Mouse (Mus musculus) limb, embryonic 13.5 days (tissue): ENCODE measurements at regions not wholly inside any gene's neighbourhood (a gene's known extent, or its start where the extent isn't known, plus 50 kb on each side); places are given as distances from the start of the nearest gene placed in this dataset.

Experiments used
- ATAC-seq: fragments of 200-750 bp; cut with Nextera tagmentation; 2 replicates; pipeline ENCODE4 v1.8.0; 2017; ENCODE audit warnings: low read depth, moderate number of reproducible peaks, moderate TSS enrichment; ENCODE audit not compliant: low FRiP score
- H3K27ac ChIP-seq: fragments of 300-500 bp; sonication (generic); 2 replicates; pipeline ENCODE4 v1.5.1; 2015; ENCODE audit warnings: inconsistent platforms, mild to moderate bottlenecking, moderate library complexity
- H3K27me3 ChIP-seq: fragments of 300-500 bp; sonication (generic); 2 replicates; pipeline ENCODE4 v1.6.1; 2015; ENCODE audit warnings: mild to moderate bottlenecking, inconsistent platforms
- H3K36me3 ChIP-seq: fragments of 300-500 bp; sonication (generic); 2 replicates; pipeline ENCODE4 v1.6.1; 2015; ENCODE audit warnings: inconsistent platforms, mild to moderate bottlenecking, moderate library complexity
- H3K4me1 ChIP-seq: fragments of 300-500 bp; sonication (generic); 2 replicates; pipeline ENCODE4 v1.6.1; 2015; ENCODE audit warnings: inconsistent platforms
- H3K4me2 ChIP-seq: fragments of 300-500 bp; sonication (generic); replicated peaks from 2 replicates; pipeline ENCODE4 v1.6.1; 2015; ENCODE audit warnings: inconsistent platforms, mild to moderate bottlenecking, moderate library complexity
- H3K4me3 ChIP-seq: fragments of 300-500 bp; sonication (generic); 2 replicates; pipeline ENCODE4 v1.5.1; 2015; ENCODE audit warnings: moderate library complexity, mild to moderate bottlenecking, inconsistent platforms
- H3K9ac ChIP-seq: fragments of 300-500 bp; sonication (generic); 2 replicates; pipeline ENCODE4 v1.6.1; 2015; ENCODE audit warnings: mild to moderate bottlenecking, inconsistent platforms
- H3K9me3 ChIP-seq: fragments of 300-500 bp; sonication (generic); 2 replicates; pipeline ENCODE4 v1.6.1; 2016; ENCODE audit warnings: inconsistent platforms
- WGBS: fragments of 180-500 bp; shearing (Covaris S2); methylation state at CpG from one replicate; pipeline ENCODE4 v1.1.7; 2015; 5-methylcytosine and 5-hydroxymethylcytosine counted together

DNA sequence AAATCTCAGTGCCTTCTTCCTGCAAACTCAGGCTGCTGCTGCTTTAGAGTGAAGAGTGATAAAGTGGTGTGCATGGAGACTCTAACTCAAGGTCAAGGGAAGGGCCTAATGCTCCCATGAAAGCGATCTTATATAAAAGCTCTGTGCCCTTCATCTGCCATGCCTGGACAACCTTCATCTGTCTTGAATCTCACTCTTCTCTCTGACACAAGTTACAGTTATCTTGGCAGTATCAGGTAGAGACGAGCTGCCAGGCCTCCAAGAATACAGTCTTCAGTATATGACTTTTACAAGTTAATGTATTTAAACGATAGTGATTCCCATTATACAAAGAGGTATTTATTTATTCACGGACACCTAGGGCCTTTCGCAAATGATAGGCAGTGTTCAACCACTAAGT, 146.7 kb upstream of the Cypt12 start:
- Histone ChIP-seq H3K27ac (no peak overlapping the region), H3K9me3 (no peaks in the 10 kb centered on the region), H3K4me3 (no peak overlapping the region), H3K4me2 (no peak overlapping the region), H3K27me3 (peaks cover 17% of the 10 kb centered on the region), H3K36me3 (no peaks in the 10 kb centered on the region), H3K4me1 (no peaks in the 10 kb centered on the region), H3K9ac (no peak overlapping the region)
- 79% methylated on average over 5 of the region's 5 CpGs for WGBS
- ATAC-seq = no peak

DNA sequence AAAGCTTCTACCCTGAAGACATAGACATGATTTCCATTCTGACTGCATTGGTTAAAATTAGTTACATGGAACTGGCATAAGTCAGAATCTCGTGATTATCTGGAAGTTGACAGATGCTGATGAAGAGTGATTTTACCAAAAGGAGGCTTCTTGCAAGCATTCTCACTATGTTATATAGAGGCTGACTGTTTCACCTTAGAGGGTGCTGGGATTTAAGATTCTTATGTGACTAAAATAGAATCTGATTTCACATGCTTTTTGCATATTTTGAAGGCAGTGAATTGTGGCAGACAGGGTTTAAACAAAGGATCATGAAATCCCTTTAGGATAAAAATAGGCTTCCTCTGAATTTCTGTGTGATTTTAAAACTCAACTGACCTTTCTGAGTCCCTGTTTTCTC, 143.0 kb upstream of the Cypt12 start:
- H3K27ac ChIP-seq = no peak overlapping the region
- H3K4me2 ChIP-seq = no peak overlapping the region
- H3K4me1 ChIP-seq = no peaks in the 10 kb centered on the region
- H3K27me3 ChIP-seq = no peaks in the 10 kb centered on the region; the same call in 1 of the 2 replicates
- no peak for ATAC-seq
- H3K4me3 ChIP-seq = no peak overlapping the region
- H3K36me3 ChIP-seq = no peaks in the 10 kb centered on the region
- no peak overlapping the region for H3K9ac ChIP-seq
- H3K9me3 ChIP-seq = no peaks in the 10 kb centered on the region
- WGBS = 54% methylated on average over 1 of the region's 1 CpGs

DNA sequence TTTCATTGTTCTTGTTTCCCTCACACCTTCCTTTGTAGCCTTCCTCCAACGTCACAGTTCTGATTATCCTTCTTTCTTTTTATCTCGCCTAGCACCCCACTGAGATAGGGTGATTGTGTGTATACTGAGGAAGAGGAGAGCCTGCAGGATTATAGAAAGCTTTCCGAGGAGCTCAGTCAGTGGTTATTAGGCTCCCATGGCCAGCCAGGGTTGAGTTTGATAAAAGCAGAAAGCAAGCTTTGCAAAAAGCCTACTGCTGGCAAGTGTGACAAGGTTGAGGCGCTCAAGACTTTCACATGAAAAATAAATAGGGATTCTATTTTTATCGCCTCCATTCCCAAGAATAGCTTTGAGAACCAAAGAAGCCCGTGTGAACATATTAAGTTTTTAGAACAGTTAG, 136.9 kb upstream of the Cypt12 start:
- no peak overlapping the region for H3K9ac ChIP-seq
- H3K4me2 ChIP-seq = no peak overlapping the region
- no peak overlapping the region for H3K27ac ChIP-seq
- no peak overlapping the region for H3K4me3 ChIP-seq
- WGBS = 63% methylated on average over 6 of the region's 6 CpGs
- H3K9me3 ChIP-seq = no peaks in the 10 kb centered on the region
- ATAC-seq = no peak
- no peaks in the 10 kb centered on the region for H3K4me1 ChIP-seq
- H3K36me3 ChIP-seq = no peaks in the 10 kb centered on the region
- no peaks in the 10 kb centered on the region for H3K27me3 ChIP-seq

- Histone ChIP-seq H3K36me3 (no peaks in the 10 kb centered on the region), H3K9me3 (no peaks in the 10 kb centered on the region), H3K27ac (no peak overlapping the region), H3K4me3 (no peak overlapping the region), H3K4me2 (no peak overlapping the region), H3K27me3 (no peaks in the 10 kb centered on the region), H3K4me1 (no peaks in the 10 kb centered on the region), H3K9ac (no peak overlapping the region)
- ATAC-seq = no peak
- WGBS = 79% methylated on average over 3 of the region's 3 CpGs
These were observed 124.0 kb upstream of the Cypt12 start for GRCm38 (mm10) chr3:17824201-17824600.

DNA sequence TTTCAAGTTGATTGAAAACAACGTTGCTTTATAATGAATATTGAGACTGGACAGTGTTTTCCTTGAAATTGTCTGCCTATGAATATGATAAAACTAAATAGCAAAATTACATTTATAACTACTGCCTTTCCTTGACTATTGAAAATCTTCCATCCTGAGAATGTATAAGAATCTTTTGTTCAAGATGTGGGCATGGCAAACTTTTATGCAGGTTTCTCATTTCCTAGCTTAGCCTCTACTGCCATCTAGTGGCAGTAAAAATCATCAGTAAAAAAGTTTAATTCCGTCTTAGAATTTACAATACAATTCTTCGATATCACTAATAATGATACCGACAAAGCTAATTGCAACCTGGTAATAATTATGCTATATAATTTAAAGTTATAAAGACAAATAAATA, 123.5 kb upstream of the Cypt12 start:
- no peaks in the 10 kb centered on the region for H3K36me3 ChIP-seq
- 47% methylated on average over 4 of the region's 4 CpGs for WGBS
- no peaks in the 10 kb centered on the region for H3K4me1 ChIP-seq
- H3K27ac ChIP-seq = no peak overlapping the region
- no peak overlapping the region for H3K9ac ChIP-seq
- H3K27me3 ChIP-seq = no peaks in the 10 kb centered on the region
- no peaks in the 10 kb centered on the region for H3K9me3 ChIP-seq
- no peak for ATAC-seq
- no peak overlapping the region for H3K4me2 ChIP-seq
- no peak overlapping the region for H3K4me3 ChIP-seq

- Histone ChIP-seq H3K36me3 (no peaks in the 10 kb centered on the region), H3K4me1 (no peaks in the 10 kb centered on the region), H3K9me3 (no peaks in the 10 kb centered on the region), H3K27me3 (no peaks in the 10 kb centered on the region), H3K4me2 (no peak overlapping the region), H3K4me3 (no peak overlapping the region), H3K9ac (no peak overlapping the region), H3K27ac (no peak overlapping the region)
- no peak for ATAC-seq
- 53% methylated on average over 3 of the region's 3 CpGs for WGBS
These were observed 122.8 kb upstream of the Cypt12 start for GRCm38 (mm10) chr3:17825254-17825890.

DNA sequence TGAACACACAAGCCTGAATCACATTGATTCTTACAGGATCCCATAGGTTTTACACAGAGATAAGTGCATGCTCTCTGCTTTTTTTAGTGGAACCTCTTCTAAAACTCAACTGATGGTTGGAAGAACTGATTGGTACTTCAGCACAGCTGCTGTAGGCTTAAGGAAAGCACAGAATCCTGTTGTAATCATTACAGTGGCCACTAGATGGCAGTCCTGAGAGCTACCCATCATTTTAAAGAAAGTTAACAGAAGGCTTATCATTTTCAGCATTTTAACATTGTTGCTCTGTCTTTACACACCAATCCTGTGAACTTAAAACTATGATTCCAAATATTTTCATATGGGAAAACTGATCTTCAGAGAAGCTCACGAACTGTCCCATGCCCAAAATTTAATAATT, 113.5 kb upstream of the Cypt12 start:
- Histone ChIP-seq H3K9me3 (no peaks in the 10 kb centered on the region), H3K4me2 (no peak overlapping the region), H3K36me3 (no peaks in the 10 kb centered on the region), H3K27ac (no peak overlapping the region), H3K9ac (no peak overlapping the region), H3K4me1 (no peaks in the 10 kb centered on the region), H3K27me3 (no peaks in the 10 kb centered on the region), H3K4me3 (no peak overlapping the region)
- WGBS = 30% methylated on average over 1 of the region's 1 CpGs
- ATAC-seq = no peak

- no peaks in the 10 kb centered on the region for H3K36me3 ChIP-seq
- no peak overlapping the region for H3K4me2 ChIP-seq
- H3K4me3 ChIP-seq = no peak overlapping the region
- no peaks in the 10 kb centered on the region for H3K4me1 ChIP-seq
- 75% methylated on average over 7 of the region's 7 CpGs for WGBS
- no peaks in the 10 kb centered on the region for H3K9me3 ChIP-seq
- H3K27ac ChIP-seq = no peak overlapping the region
- H3K9ac ChIP-seq = no peak overlapping the region
- no peaks in the 10 kb centered on the region for H3K27me3 ChIP-seq
- ATAC-seq = no peak
These were observed 100.6 kb upstream of the Cypt12 start for GRCm38 (mm10) chr3:17847609-17848008.

DNA sequence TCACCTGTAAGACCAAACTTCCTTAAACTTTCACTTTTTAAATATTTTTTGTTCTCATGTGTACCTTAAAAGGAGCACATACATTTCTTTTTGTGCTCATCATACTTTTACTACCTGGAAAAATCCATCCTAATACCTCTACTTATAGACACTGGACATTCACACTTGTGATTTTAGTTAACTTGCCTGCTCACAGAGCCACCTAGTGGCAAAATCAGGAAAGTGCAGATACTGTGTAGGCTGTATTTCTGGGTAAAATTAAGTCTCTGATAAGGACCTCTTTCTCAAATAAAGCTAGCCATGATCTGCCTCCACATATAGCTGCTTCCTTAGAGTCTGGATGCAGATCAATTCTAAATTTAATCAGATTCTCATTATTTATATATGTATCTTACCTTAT, 100.0 kb upstream of the Cypt12 start:
- no peak for ATAC-seq
- no peaks in the 10 kb centered on the region for H3K27me3 ChIP-seq
- H3K4me2 ChIP-seq = no peak overlapping the region
- H3K9ac ChIP-seq = no peak overlapping the region
- no peaks in the 10 kb centered on the region for H3K4me1 ChIP-seq
- no peaks in the 10 kb centered on the region for H3K9me3 ChIP-seq
- H3K36me3 ChIP-seq = no peaks in the 10 kb centered on the region
- H3K4me3 ChIP-seq = no peak overlapping the region
- no peak overlapping the region for H3K27ac ChIP-seq

DNA sequence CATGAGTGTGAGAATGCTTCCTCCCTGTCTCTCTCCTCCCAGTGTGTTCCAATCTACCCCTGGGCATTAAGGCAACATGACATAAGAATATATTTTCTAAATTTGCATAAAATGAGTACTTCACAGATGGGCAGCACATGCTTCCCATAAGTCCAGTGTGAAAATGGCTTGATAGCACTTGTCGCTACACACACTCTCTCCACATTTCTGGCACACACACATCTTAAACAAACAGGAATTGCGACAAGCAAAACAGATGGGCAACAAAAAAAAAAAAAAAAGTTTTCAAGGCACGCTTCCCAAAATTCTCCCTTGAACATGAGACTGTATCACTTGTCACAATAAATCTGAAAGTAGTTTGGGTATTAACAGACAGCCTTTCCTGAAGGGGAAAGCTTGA, 85.8 kb upstream of the Cypt12 start:
- ATAC-seq = no peak
- no peaks in the 10 kb centered on the region for H3K9me3 ChIP-seq
- H3K9ac ChIP-seq = no peak overlapping the region
- H3K4me3 ChIP-seq = no peak overlapping the region
- no peaks in the 10 kb centered on the region for H3K36me3 ChIP-seq
- 75% methylated on average over 3 of the region's 3 CpGs for WGBS
- no peak overlapping the region for H3K27ac ChIP-seq
- no peak overlapping the region for H3K4me2 ChIP-seq
- no peaks in the 10 kb centered on the region for H3K4me1 ChIP-seq
- H3K27me3 ChIP-seq = no peaks in the 10 kb centered on the region

GRCm38 (mm10) chr3:17865112-17865511, 83.1 kb upstream of the Cypt12 start:
- H3K9me3 ChIP-seq = no peaks in the 10 kb centered on the region
- no peak for ATAC-seq
- no peak overlapping the region for H3K4me3 ChIP-seq
- H3K4me1 ChIP-seq = no peaks in the 10 kb centered on the region
- no peak overlapping the region for H3K4me2 ChIP-seq
- WGBS = 49% methylated on average over 4 of the region's 4 CpGs
- no peaks in the 10 kb centered on the region for H3K36me3 ChIP-seq
- no peaks in the 10 kb centered on the region for H3K27me3 ChIP-seq
- no peak overlapping the region for H3K9ac ChIP-seq
- H3K27ac ChIP-seq = no peak overlapping the region

GRCm38 (mm10) chr3:17870895-17871482, 77.2 kb upstream of the Cypt12 start:
- ATAC-seq = no peak
- Histone ChIP-seq H3K27ac (no peak overlapping the region), H3K9ac (no peak overlapping the region), H3K4me2 (no peak overlapping the region), H3K4me3 (no peak overlapping the region), H3K4me1 (no peaks in the 10 kb centered on the region), H3K36me3 (no peaks in the 10 kb centered on the region), H3K9me3 (no peaks in the 10 kb centered on the region), H3K27me3 (no peaks in the 10 kb centered on the region)
- WGBS = 51% methylated on average over 4 of the region's 4 CpGs

DNA sequence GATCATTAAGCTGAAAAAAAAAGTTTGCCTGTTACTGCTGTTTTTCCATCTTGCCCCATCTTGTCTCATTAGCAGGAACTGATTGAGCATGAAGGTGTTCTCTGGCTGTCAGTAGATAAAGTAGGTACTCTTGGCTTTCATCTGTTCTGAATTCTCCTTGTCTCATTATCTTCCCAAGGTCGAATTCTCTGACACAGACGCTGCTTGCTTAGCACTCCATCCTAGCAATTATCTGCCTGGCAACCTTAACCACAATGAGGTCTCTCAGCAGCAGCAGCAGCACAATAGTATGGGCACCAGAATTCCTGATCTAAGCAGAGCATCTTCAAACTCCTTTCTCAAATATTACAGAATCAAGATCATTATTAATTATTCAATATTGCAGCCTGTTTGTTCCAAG, 52.3 kb upstream of the Cypt12 start:
- Histone ChIP-seq H3K4me3 (no peak overlapping the region), H3K4me1 (no peaks in the 10 kb centered on the region), H3K36me3 (no peaks in the 10 kb centered on the region), H3K4me2 (no peak overlapping the region), H3K27ac (no peak overlapping the region), H3K27me3 (no peaks in the 10 kb centered on the region), H3K9ac (no peak overlapping the region), H3K9me3 (no peaks in the 10 kb centered on the region)
- no peak for ATAC-seq
- WGBS = 43% methylated on average over 2 of the region's 2 CpGs
